Mouse (Mus musculus) liver, adult 2 months (tissue): Measurements from ENCODE around the gene Plcxd1. TPM values are rescaled to one million over a fixed set of nuclear protein-coding genes. Genes with fewer than 3 reads are reported as not detected.
"Not testable (repeated sequence)": the region's sequence is repeated elsewhere in the genome, so short reads cannot be mapped to it uniquely, and the experiment has no call there.

Source experiments
- DNase-seq: peaks from one replicate; pipeline ENCODE4 v3.0.0-alpha.2; 2011; ENCODE audit warnings: low read depth, low spot score; ENCODE audit errors: extremely low read depth
- H3K27ac ChIP-seq: fragments of 200-500 bp; replicated peaks from 2 replicates; pipeline ENCODE4 v1.5.1; 2012; ENCODE audit warnings: low read depth, mild to moderate bottlenecking, control low read depth, inconsistent platforms, low read length; ENCODE audit not compliant: insufficient read depth
- H3K27me3 ChIP-seq: fragments of 200-500 bp; 2 replicates; pipeline ENCODE4 v1.6.1; 2012; ENCODE audit warnings: mild to moderate bottlenecking, moderate library complexity, low read length, inconsistent platforms; ENCODE audit not compliant: control insufficient read depth, insufficient read depth
- H3K36me3 ChIP-seq: fragments of 200-500 bp; 2 replicates; pipeline ENCODE4 v1.6.1; 2012; ENCODE audit warnings: low read length, inconsistent platforms; ENCODE audit not compliant: control insufficient read depth, insufficient read depth
- H3K4me1 ChIP-seq: fragments of 200-500 bp; 2 replicates; pipeline ENCODE4 v1.6.1; 2011; ENCODE audit warnings: low read length; ENCODE audit not compliant: control insufficient read depth, insufficient read depth
- H3K4me3 ChIP-seq: fragments of 200-500 bp; 2 replicates; pipeline ENCODE4 v1.5.1; 2011; ENCODE audit warnings: low read depth, mild to moderate bottlenecking, control low read depth, low read length, moderate library complexity; ENCODE audit not compliant: insufficient read depth
- H3K79me2 ChIP-seq: fragments of 200-500 bp; 2 replicates; pipeline ENCODE4 v1.6.1; 2012; ENCODE audit warnings: inconsistent platforms, mild to moderate bottlenecking, low read length, moderate library complexity; ENCODE audit not compliant: control insufficient read depth, insufficient read depth
- H3K9ac ChIP-seq: fragments of 200-500 bp; 2 replicates; pipeline ENCODE4 v1.6.1; 2012; ENCODE audit warnings: low read depth, mild to moderate bottlenecking, control low read depth, inconsistent platforms, low read length
- CTCF ChIP-seq: fragments of 200-500 bp; IDR thresholded peaks from 2 replicates; pipeline ENCODE4 v1.5.1; 2011; ENCODE audit warnings: low read depth, low read length, control low read depth
- POLR2A ChIP-seq: fragments of 200-500 bp; IDR thresholded peaks from 2 replicates; pipeline ENCODE4 v1.6.1; 2011; ENCODE audit warnings: low read length, control low read depth; ENCODE audit not compliant: insufficient read depth; ENCODE audit errors: extremely low read depth
- WGBS: fragments of 180-500 bp; shearing (Covaris S2); methylation state at CpG from one replicate; pipeline ENCODE4 v1.1.7; 2018; 5-methylcytosine and 5-hydroxymethylcytosine counted together
- polyA plus RNA-seq: library from polyadenylated mRNA; depleted of rRNA; stranded (reverse); fragments of >200 nt; gene quantifications from 2 replicates; pipeline ENCODE4 v1.2.3, GENCODE M21; 2012
- total RNA-seq: library from RNA; depleted of rRNA; stranded (reverse); fragments of >200 nt; gene quantifications from 2 replicates; pipeline ENCODE4 v1.2.3, GENCODE M21; 2014

Plcxd1 gene
- total and polyA plus RNA-seq, 2 experiments, result 0.92 to 2.0 TPM

DNA sequence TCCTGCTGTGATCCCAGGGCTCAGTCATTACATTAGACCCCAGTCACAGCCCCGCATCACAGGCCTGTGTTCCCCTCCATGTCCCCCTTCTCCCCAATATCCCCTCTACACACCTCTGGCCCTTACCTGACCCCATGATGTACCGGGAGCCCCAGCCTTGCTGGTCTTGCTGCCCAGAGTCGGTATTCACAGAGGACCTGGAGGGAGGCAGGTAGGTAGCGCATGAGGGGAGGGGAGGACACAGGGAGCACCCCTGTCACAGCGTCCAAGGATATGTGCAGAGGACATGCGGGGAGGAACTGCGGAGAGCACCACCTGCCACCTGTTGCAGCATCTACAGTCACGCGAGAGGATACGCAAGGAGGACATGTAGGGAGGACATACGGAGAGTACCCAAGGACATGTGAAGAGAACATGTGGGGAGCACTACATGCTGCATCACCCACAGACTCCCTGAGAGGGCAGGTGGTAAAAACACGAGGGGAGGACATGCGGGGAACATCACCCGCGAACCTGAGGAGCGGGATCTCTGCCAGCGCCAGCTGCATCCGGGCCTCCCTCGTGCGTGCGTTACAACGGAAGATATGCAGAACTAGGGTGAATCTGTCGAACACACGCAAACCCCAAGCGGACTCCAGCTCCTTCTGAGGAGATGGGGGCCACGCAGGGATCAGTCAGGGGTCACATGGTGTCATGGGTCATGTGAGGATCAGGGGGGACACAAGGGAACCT lies 6.5 kb downstream of the Plcxd1 start:
- TF ChIP-seq POLR2A (no peak), CTCF (no peak)
- DNase-seq, result no peak
- Histone ChIP-seq H3K4me3 (peak overlapping the region; percentile 85; the same call in 1 of the 2 replicates), H3K79me2 (peaks cover 6% of the 10 kb centered on the region; the same call in 1 of the 2 replicates), H3K4me1 (peaks cover 12% of the 10 kb centered on the region), H3K9ac (no peak overlapping the region), H3K27ac (no peak overlapping the region), H3K36me3 (peaks cover 9% of the 10 kb centered on the region; the same call in 1 of the 2 replicates), H3K27me3 (no peaks in the 10 kb centered on the region)
- WGBS, result 95% methylated on average over 26 of the region's 26 CpGs

DNA sequence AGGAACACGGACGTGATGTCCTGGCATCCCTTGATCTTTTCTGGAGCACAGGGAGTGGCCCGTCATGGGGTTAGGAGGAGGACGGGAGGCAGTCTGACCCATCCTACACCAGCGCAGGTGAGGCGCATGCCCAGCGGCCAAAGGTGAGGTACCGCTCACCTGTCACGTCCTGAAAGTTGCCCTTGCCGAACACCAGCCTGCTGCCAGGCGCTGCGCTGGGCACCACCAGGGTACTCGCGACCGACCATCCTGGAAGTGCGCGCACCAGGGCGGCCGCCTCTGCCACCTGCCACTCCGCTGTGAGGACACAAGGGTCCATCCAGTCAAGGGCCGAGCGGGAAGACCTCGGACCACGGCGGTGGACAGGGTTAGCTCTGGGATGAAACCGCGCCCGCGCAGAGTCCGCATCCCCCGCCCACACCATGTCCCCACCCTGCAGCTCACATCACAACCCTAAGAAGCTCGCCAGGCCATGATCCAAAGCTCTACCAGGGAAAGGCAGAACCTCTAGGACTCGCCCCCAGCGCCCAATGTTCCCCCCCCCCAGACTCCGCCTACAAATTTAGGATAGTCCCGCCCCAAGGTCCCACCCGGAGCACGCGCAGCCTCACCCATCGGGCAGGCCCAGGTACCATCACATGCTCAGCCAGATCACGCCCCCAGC lies 7.3 kb downstream of the Plcxd1 start:
- WGBS, result 23% methylated on average over 41 of the region's 41 CpGs
- Histone ChIP-seq H3K9ac (peak overlapping the region; percentile 86), H3K27ac (peak overlapping the region; percentile 32), H3K4me1 (peaks cover 6% of the 10 kb centered on the region; the same call in 1 of the 2 replicates), H3K27me3 (no peaks in the 10 kb centered on the region), H3K79me2 (peaks cover 6% of the 10 kb centered on the region; the same call in 1 of the 2 replicates), H3K36me3 (peaks cover 9% of the 10 kb centered on the region; the same call in 1 of the 2 replicates), H3K4me3 (peak overlapping the region; percentile 85)
- no peak for DNase-seq
- no peak for TF ChIP-seq CTCF
- TF ChIP-seq POLR2A, result no peak

DNA sequence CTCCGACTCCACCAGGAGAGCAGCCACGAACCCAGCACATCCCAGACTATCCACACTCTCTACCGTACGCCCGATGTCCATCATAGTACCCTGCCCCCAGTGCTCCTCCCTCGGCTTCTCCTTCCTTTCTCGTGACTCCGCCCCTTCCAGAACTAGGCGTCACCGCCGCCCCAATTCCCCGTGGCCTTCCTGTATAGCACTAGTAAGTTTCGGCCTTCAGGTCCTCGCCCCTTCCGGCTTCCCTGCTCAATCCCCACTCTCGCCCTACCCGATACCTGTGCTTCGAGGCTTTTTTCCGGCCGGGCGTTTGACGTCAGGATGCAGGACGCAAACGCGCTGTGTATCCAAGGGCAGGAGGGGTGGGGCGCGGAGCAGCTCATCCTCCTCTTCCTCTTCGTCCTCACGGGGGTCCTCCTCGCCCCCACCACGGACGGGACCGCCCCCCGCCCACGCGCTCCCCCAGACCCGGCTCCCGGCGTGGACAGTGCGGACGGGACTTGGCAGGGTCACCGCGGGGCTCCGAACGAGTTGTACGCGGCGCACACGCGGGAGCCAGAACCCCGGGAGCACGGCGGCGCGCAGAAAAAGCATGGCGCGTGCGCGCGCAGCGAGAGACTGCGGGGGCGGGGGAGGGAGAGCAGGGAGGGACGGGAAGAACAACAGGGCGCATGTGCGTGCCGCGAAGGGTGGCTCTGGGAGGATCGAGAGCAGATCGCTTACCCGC lies 8.0 kb downstream of the Plcxd1 start, which contains the start of gene Gtpbp6:
Gene Gtpbp6 (minus strand): TSS at position 617 of the 724 bp plus-strand sequence.
- Histone ChIP-seq H3K4me1 (peaks cover 6% of the 10 kb centered on the region; the same call in 1 of the 2 replicates), H3K27me3 (no peaks in the 10 kb centered on the region), H3K36me3 (peaks cover 12% of the 10 kb centered on the region), H3K9ac (peak within 1 kb of the TSS; percentile 86), H3K4me3 (peak within 1 kb of the TSS; percentile 85), H3K79me2 (peaks cover 6% of the 10 kb centered on the region; the same call in 1 of the 2 replicates), H3K27ac (peak within 1 kb of the TSS; percentile 32)
- DNase-seq, result peak; percentile 92
- TF ChIP-seq CTCF (no peak), POLR2A (peak; percentile 32; the same call in 1 of the 2 replicates)
- under 1% methylated on average over 71 of the region's 71 CpGs for WGBS

- Histone ChIP-seq H3K27me3 (no peaks in the 10 kb centered on the region), H3K4me3 (peak overlapping the region; percentile 85; the same call in 1 of the 2 replicates), H3K36me3 (peaks cover 17% of the 10 kb centered on the region), H3K9ac (no peak overlapping the region), H3K27ac (no peak overlapping the region), H3K4me1 (peaks cover 6% of the 10 kb centered on the region; the same call in 1 of the 2 replicates), H3K79me2 (peaks cover 6% of the 10 kb centered on the region; the same call in 1 of the 2 replicates)
- TF ChIP-seq POLR2A (no peak), CTCF (0 out of 2 replicates have a peak, but pooled peaks have one; percentile 7)
- no peak for DNase-seq
- 1% methylated on average over 7 of the region's 7 CpGs for WGBS
Measured at GRCm38 (mm10) chr5:110108305-110108628, 8.5 kb downstream of the Plcxd1 start.

DNA sequence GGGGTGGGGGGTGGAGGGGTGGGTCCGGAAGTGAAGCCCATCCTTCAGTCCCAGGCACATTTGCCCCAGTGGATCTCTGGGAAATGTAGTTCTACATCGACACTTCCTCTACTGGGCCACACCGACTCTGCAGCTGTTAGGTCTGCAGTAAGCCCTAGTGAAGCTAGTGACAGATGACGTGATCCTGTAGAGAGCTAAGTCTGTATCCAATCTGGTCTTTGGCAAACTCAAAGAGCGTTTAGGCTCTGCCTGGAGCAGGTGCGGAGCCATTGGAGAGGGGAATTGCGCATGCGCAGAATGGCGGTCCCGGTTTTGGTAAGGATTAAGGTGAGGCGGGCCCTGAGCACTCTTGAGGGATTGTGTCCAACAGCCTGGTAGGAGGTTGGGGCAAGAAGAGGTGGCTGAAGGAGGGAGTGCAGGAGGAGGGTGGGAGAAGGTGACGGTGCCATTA lies 10.2 kb downstream of the Plcxd1 start, which contains the start of gene Zfp605:
Gene Zfp605 (plus strand): TSS at position 102 of the 451 bp plus-strand sequence.
- Histone ChIP-seq H3K27me3 (no peaks in the 10 kb centered on the region; the same call in 1 of the 2 replicates), H3K27ac (peak within 1 kb of the TSS; percentile 62), H3K79me2 (peaks cover 6% of the 10 kb centered on the region; the same call in 1 of the 2 replicates), H3K9ac (peak within 1 kb of the TSS; percentile 49), H3K36me3 (peaks cover 13% of the 10 kb centered on the region), H3K4me1 (peaks cover 6% of the 10 kb centered on the region; the same call in 1 of the 2 replicates), H3K4me3 (peak within 1 kb of the TSS; percentile 60)
- DNase-seq, result peak; percentile 88
- under 1% methylated on average over 12 of the region's 12 CpGs for WGBS
- TF ChIP-seq POLR2A, result no peak
- no peak for TF ChIP-seq CTCF

DNA sequence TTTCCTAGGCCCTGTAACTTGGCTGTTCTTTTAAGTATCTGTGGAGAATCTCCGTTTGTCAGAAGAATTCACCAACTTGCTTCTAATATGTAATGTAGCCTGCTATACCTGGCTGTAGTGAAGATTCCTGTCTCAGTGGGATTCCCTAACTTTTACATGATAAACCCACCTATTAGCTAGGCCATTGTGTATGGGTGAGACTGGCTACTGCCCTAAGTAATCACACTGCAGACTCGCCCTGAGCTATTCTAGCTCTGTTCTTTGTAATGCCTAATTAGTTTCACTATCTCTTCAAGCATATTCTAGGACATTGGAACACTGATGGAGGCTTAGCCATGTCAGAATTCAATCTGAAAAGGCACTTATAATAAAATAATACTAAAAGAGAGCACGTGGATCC lies 22.6 kb downstream of the Plcxd1 start:
- H3K27me3 ChIP-seq, H3K79me2 ChIP-seq, H3K27ac ChIP-seq, H3K9ac ChIP-seq, H3K4me3 ChIP-seq, H3K4me1 ChIP-seq, DNase-seq: not testable (repeated sequence)
- 91% methylated on average over 3 of the region's 3 CpGs for WGBS
- peaks cover 26% of the 10 kb centered on the region for H3K36me3 ChIP-seq
